Mouse (Mus musculus): ENCODE measurements at regions not wholly inside any gene's neighbourhood (a gene's known extent, or its start where the extent isn't known, plus 50 kb on each side); places are given as distances from the start of the nearest gene placed in this dataset.

GRCm38 (mm10) chr12:67430318-67430950 is 208.1 kb upstream of the Mdga2 start:
- TF ChIP-seq CHD2 (IDR thresholded peaks at IDR 0.05; ENCODE audit: low read depth, low read length) (no peak), ZC3H11A (IDR thresholded peaks at IDR 0.05; ENCODE audit: borderline replicate concordance, low read depth, low read length) (no peak), MAFK (IDR thresholded peaks at IDR 0.05; ENCODE audit: insufficient read depth, low read depth, low read length) (no peak)
